Mouse (Mus musculus) frontal cortex, postnatal 10 days (tissue): Measurements from ENCODE around the gene Slco4c1.

Experiments used
- DNase-seq, 2 experiments: peaks; one replicate each; pipeline ENCODE4 v3.0.0; 2022; ENCODE audit warnings: low spot score in 2 of 2, mixed read lengths in 1 of 2

The Slco4c1 gene

DNA sequence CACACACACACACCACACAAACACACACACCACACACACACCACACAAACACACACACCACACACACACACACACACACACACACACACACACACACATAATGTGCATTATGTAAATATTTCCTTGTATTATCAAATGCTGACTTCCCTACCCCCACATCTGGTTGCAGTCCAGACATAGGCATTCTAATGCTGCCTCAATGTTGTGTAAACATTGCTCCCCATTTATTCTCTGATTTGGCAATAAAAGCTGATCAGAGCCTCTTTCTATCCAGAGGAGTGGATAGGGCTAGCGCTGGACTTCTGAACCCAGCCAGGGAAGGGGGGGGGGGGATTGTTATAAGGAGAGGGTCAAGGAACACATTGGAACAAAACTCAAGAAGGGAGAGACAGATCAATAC lies 101.7 kb downstream of the Slco4c1 start:
- DNase-seq: no peak

DNA sequence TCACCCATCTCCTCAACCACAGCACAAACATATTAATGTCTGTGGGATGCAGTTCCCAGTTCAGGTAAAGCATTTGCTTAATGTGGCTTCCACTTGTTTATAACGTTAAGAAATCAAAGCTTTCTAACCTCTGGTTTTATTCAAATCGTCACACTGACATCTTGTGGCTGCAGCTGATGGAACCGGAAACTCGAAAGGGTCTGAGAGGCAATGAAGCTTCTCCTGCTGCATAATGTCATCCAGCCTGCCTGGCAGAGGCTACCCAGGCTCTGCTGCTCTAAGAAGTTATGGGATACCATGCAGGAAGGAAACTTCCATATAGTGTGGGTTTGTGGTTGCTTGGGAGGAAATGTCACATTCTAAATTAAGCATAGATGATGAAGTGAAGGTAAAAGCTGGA lies 103.7 kb downstream of the Slco4c1 start:
- peak; percentile 12 to 23 for DNase-seq

DNA sequence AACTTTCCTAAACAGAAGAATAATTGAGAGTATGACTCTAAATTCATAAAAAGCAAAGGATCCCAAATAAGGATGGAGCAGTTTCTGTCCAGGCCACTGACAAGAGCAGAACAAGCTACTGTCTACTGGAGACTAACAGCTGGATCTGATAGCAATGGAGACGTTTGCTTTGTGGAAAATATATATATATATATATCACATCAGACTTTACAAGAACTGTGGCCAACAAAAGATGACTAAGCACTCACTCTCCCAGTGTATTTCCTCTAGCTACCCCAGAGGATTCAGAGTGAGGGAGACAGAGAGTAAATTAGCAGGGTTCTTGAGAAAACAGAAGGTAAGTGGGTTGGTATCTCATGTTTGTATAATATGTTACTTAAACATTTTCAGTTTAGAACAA lies 105.4 kb downstream of the Slco4c1 start:
- no peak for DNase-seq
